Mouse (Mus musculus): ENCODE measurements around the gene Atat1. TPM values are rescaled to one million over a fixed set of nuclear protein-coding genes. Genes with fewer than 3 reads are reported as not detected.

Atat1 gene
- total and polyA plus RNA-seq, 3 experiments, result 4.4 to 14.4 TPM; not detected in 1

DNA sequence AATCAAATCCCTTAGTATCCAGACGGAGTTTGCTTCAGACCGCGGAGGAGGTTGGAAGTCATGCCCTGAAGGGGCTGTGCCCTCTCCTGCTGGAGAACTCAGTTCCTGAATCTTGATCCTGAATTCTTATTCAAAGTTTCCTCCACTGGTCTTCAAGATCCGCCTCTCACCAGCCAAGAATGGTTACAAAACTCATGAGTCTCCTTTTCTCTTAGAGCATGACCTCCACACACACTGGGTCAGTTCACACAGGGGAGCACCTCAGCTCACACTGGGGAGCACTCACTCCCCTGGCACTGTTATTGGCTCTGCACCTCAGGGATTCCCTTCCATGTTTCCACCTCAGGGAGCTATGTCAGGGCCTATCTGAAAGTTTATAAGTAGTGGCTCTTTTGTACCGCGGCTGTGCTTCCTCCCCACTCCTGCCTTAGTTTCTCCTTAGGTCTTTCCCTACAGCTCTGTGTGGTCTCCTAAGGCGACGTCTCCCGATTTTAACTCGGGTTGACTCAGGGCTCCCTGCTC is 45.0 kb downstream of the Atat1 start:
- H3K4me1 ChIP-seq (ENCODE audit: control insufficient read depth in 1 of 2, insufficient read depth in 2 of 2, low read length in 2 of 2), result peaks cover 2 to 26% of the 10 kb centered on the region in 2 experiments
- TF ChIP-seq MAZ (IDR thresholded peaks at IDR 0.05; ENCODE audit: low read depth, low read length) (0 out of 2 replicates have a peak, but pooled peaks have one; percentile 1), MAFK (IDR thresholded peaks at IDR 0.05; ENCODE audit: borderline replicate concordance, low read depth, low read length) (no peak)
- no peak for DNase-seq (ENCODE audit: low read depth, low spot score)
- peak overlapping the region; percentile 70 for H3K27ac ChIP-seq (ENCODE audit: control insufficient read depth, low read depth, low read length)
- peak overlapping the region; percentile 62 to 70 for H3K4me3 ChIP-seq (ENCODE audit: control insufficient read depth in 1 of 2, insufficient read depth in 1 of 2, low read depth in 2 of 2, low read length in 2 of 2)
- no peaks in the 10 kb centered on the region for H3K27me3 ChIP-seq (ENCODE audit: control insufficient read depth in 1 of 2, insufficient read depth in 2 of 2, low read length in 2 of 2)
- no peaks in the 10 kb centered on the region for H3K9me3 ChIP-seq (replicated peaks; ENCODE audit: insufficient read depth, low read length)
- peaks cover 0 to 11% of the 10 kb centered on the region in 2 experiments; a peak in 2 of 4 replicates for H3K36me3 ChIP-seq (ENCODE audit: control insufficient read depth in 1 of 2, insufficient read depth in 2 of 2, low read length in 2 of 2)
- H3K9ac ChIP-seq (ENCODE audit: control insufficient read depth, low read depth, low read length, poor library complexity, severe bottlenecking), result peak overlapping the region; percentile 77
- H3K79me2 ChIP-seq (ENCODE audit: control insufficient read depth, insufficient read depth, low read length, poor library complexity), result peaks cover 14% of the 10 kb centered on the region

- no peaks in the 10 kb centered on the region for H3K27me3 ChIP-seq (ENCODE audit: control insufficient read depth in 1 of 2, insufficient read depth in 2 of 2, low read length in 2 of 2)
- DNase-seq (ENCODE audit: low read depth, low spot score), result peak; percentile 94
- peak within 1 kb of the TSS; percentile 60 to 67 for H3K4me3 ChIP-seq (ENCODE audit: control insufficient read depth in 1 of 2, insufficient read depth in 1 of 2, low read depth in 2 of 2, low read length in 2 of 2)
- H3K27ac ChIP-seq (ENCODE audit: control insufficient read depth, low read depth, low read length), result peak within 1 kb of the TSS; percentile 80
- no peak for TF ChIP-seq POLR2AphosphoS5 (IDR thresholded peaks at IDR 0.05; ENCODE audit: borderline replicate concordance, low read depth, low read length)
- TF ChIP-seq TCF12 (IDR thresholded peaks at IDR 0.05; ENCODE audit: low read depth, low read length), result peak; percentile 51; the same call in 1 of the 2 replicates
- TF ChIP-seq HCFC1 (IDR thresholded peaks at IDR 0.05; ENCODE audit: low read depth, low read length), result peak; percentile 38; the same call in 1 of the 2 replicates
- TF ChIP-seq MAFK (IDR thresholded peaks at IDR 0.05; ENCODE audit: borderline replicate concordance, low read depth, low read length), result no peak
- no peak for TF ChIP-seq RAD21 (IDR thresholded peaks at IDR 0.05; ENCODE audit: low read depth, low read length)
- peak; percentile 81 for TF ChIP-seq GATA1 (IDR thresholded peaks at IDR 0.05; ENCODE audit: low read depth, low read length)
- TF ChIP-seq CTCF (IDR thresholded peaks at IDR 0.05 in 2 of 3, conservative IDR thresholded peaks at IDR 0.05 in 1 of 3; ENCODE audit: control insufficient read depth in 1 of 3, insufficient read depth in 1 of 3, low read depth in 2 of 3, low read length in 3 of 3, poor library complexity in 1 of 3, severe bottlenecking in 1 of 3), result peak in 2 of 3 experiments; percentile 11 to 13; a peak in 1 of 6 replicates
- 0 out of 2 replicates have a peak, but pooled peaks have one; percentile 8 for TF ChIP-seq ELF1 (IDR thresholded peaks at IDR 0.05; ENCODE audit: low read depth, low read length)
- peak; percentile 73 for TF ChIP-seq CHD2 (IDR thresholded peaks at IDR 0.05; ENCODE audit: low read length)
- TF ChIP-seq POLR2A (IDR thresholded peaks at IDR 0.05; ENCODE audit: control insufficient read depth in 1 of 2, insufficient read depth in 1 of 2, low read depth in 1 of 2, low read length in 2 of 2, poor library complexity in 1 of 2), result peak; percentile 53 to 69; a peak in 2 of 4 replicates
- TF ChIP-seq MYC (IDR thresholded peaks at IDR 0.05; ENCODE audit: low read depth, low read length), result no peak
- TF ChIP-seq BHLHE40 (IDR thresholded peaks at IDR 0.05; ENCODE audit: borderline replicate concordance, low read depth, low read length), result peak; percentile 67
- no peak for TF ChIP-seq GABPA (IDR thresholded peaks at IDR 0.05; ENCODE audit: low read depth, low read length)
- TF ChIP-seq ETS1 (IDR thresholded peaks at IDR 0.05; ENCODE audit: low read depth, low read length), result peak; percentile 78; the same call in 1 of the 2 replicates
- TF ChIP-seq MEF2A (IDR thresholded peaks at IDR 0.05; ENCODE audit: extremely low read depth, insufficient replicate concordance, low read depth, low read length, poor library complexity, severe bottlenecking), result no peak
- no peak for TF ChIP-seq SMC3 (IDR thresholded peaks at IDR 0.05; ENCODE audit: low read depth, low read length)
- TF ChIP-seq SIN3A (IDR thresholded peaks at IDR 0.05; ENCODE audit: low read length), result peak; percentile 67; the same call in 1 of the 2 replicates
- TF ChIP-seq JUND (IDR thresholded peaks at IDR 0.05; ENCODE audit: low read depth, low read length), result no peak
- TF ChIP-seq KAT2A (conservative IDR thresholded peaks at IDR 0.05; ENCODE audit: low read depth, low read length), result no peak
- TF ChIP-seq NRF1 (IDR thresholded peaks at IDR 0.05; ENCODE audit: insufficient read depth, low read depth, low read length, poor library complexity, severe bottlenecking), result no peak
- no peak for TF ChIP-seq USF1 (IDR thresholded peaks at IDR 0.05; ENCODE audit: low read depth, low read length)
- TF ChIP-seq EP300 (IDR thresholded peaks at IDR 0.05; ENCODE audit: low read depth in 1 of 2, low read length in 2 of 2), result peak; percentile 70 to 77
- TF ChIP-seq RCOR1 (IDR thresholded peaks at IDR 0.05; ENCODE audit: low read depth, low read length), result peak; percentile 89
- peak; percentile 60 for TF ChIP-seq TBP (IDR thresholded peaks at IDR 0.05; ENCODE audit: low read depth, low read length)
- TF ChIP-seq ZNF384 (IDR thresholded peaks at IDR 0.05; ENCODE audit: low read depth, low read length), result no peak
- TF ChIP-seq NELFE (IDR thresholded peaks at IDR 0.05; ENCODE audit: low read depth, low read length), result 0 out of 2 replicates have a peak, but pooled peaks have one; percentile 33
- TF ChIP-seq TAL1 (IDR thresholded peaks at IDR 0.05; ENCODE audit: low read length), result peak; percentile 40; the same call in 1 of the 2 replicates
- no peak for TF ChIP-seq CHD1 (IDR thresholded peaks at IDR 0.05; ENCODE audit: low read depth, low read length)
- H3K36me3 ChIP-seq (ENCODE audit: control insufficient read depth in 1 of 2, insufficient read depth in 2 of 2, low read length in 2 of 2), result peaks cover 3 to 17% of the 10 kb centered on the region in 2 experiments; a peak in 3 of 4 replicates
- no peaks in the 10 kb centered on the region for H3K9me3 ChIP-seq (replicated peaks; ENCODE audit: insufficient read depth, low read length)
- peaks cover 2% of the 10 kb centered on the region; the same call in 1 of the 2 replicates for H3K79me2 ChIP-seq (ENCODE audit: control insufficient read depth, insufficient read depth, low read length, poor library complexity)
- peaks cover 3 to 25% of the 10 kb centered on the region in 2 experiments for H3K4me1 ChIP-seq (ENCODE audit: control insufficient read depth in 1 of 2, insufficient read depth in 2 of 2, low read length in 2 of 2)
- peak within 1 kb of the TSS; percentile 78 for H3K9ac ChIP-seq (ENCODE audit: control insufficient read depth, low read depth, low read length, poor library complexity, severe bottlenecking)
Observed at GRCm38 (mm10) chr17:35861198-35861857, 48.5 kb downstream of the Atat1 start, which contains the start of gene Nrm. TSS of gene Nrm (plus strand) at chr17:35861318.
